Mouse (Mus musculus): ENCODE measurements around the gene Tfpt.

- TF ChIP-seq EP300 (IDR thresholded peaks at IDR 0.05; ENCODE audit: insufficient read depth, low read depth, low read length): no peak
- no peak for TF ChIP-seq CTCF (IDR thresholded peaks at IDR 0.05)
- no peak for TF ChIP-seq POLR2A (IDR thresholded peaks at IDR 0.05; ENCODE audit: insufficient read depth, low read depth, low read length)
These were observed 34.9 kb upstream of the Tfpt start for GRCm38 (mm10) chr7:3664524-3665214.
